30 mouse cellular contexts compared by ENCODE assay signal in genomic region chr10:60422756-60423155, GRCm38 (mm10). TPM values are rescaled to one million over a fixed set of nuclear protein-coding genes. Genes with fewer than 3 reads are reported as not detected.
DNase-seq lines count a peak whose midpoint lies in the region; ATAC-seq and TF ChIP-seq lines count a peak whose summit lies in the region.
"Had no signal": no experiment of that assay in that cellular context is flagged by ENCODE, and none has a peak within 500 bp of the region (broad histone marks: within the 10 kb centered on the region; RNA-seq: fewer than 3 reads in every experiment).

No protein-coding gene starts in this region.

- H3K27me3 ChIP-seq in intestine, embryonic 16.5 days (replicated peaks; ENCODE audit: control insufficient read depth, insufficient read depth, low read length): no peaks in the 10 kb centered on the region
- no peaks in the 10 kb centered on the region for H3K27me3 ChIP-seq in intestine, postnatal 0 days (replicated peaks; ENCODE audit: control insufficient read depth, insufficient read depth, low read length)

- DNase-seq in ES-CJ7 (ENCODE audit: low read depth, low spot score) (peak; percentile 49), R1 (ENCODE audit: low read depth, low spot score) (peak; percentile 71), ZHBTc4 (ENCODE audit: low read depth, low spot score) (peak; percentile 66)
- DNase-seq in adrenal gland, postnatal 14 days: no peak
- DNase-seq in lung, postnatal 4 days: no peak
- DNase-seq: adrenal gland, adult 2 months; adrenal gland, adult 8-10 months; adrenal gland, postnatal 10 days; adrenal gland, postnatal 25 days; adrenal gland, postnatal 36 days; B cell, adult 2 months; cerebellum, adult 11 months; cerebellum, adult 11-12 months; cerebellum, adult 18-20 months; cerebellum, adult 2 months; cerebellum, adult 8-10 months; cerebellum, adult 9-10 months; cerebellum, adult 9-11 months had no signal

- 0 out of 2 replicates have a peak, but pooled peaks have one; percentile 33 for ATAC-seq in intestine, embryonic 16.5 days
- ATAC-seq in intestine, postnatal 0 days: no peak
- ATAC-seq in cerebellum, adult (ENCODE audit: insufficient number of reproducible peaks, low FRiP score, low TSS enrichment): no peak
- ATAC-seq: activated CD4-positive, CD25-positive, alpha-beta regulatory T cell, adult 4 months; CD4-positive, CD25-positive, alpha-beta regulatory T cell, adult 4 months; Patski had no signal

- no peak overlapping the region for H3K27ac ChIP-seq in intestine, embryonic 16.5 days (ENCODE audit: low read length)
- no peak overlapping the region for H3K27ac ChIP-seq in intestine, postnatal 0 days (ENCODE audit: low read depth, low read length)

- H3K4me2 ChIP-seq in intestine, embryonic 16.5 days (ENCODE audit: low read depth, low read length): no peak overlapping the region
- H3K4me2 ChIP-seq in intestine, postnatal 0 days (replicated peaks; ENCODE audit: low read depth): no peak overlapping the region

- TF ChIP-seq CTCF in intestine, postnatal 0 days (IDR thresholded peaks at IDR 0.05; ENCODE audit: low read depth): no peak

- H3K4me1 ChIP-seq in intestine, embryonic 16.5 days (ENCODE audit: control insufficient read depth, insufficient read depth, low read length): no peaks in the 10 kb centered on the region
- no peaks in the 10 kb centered on the region for H3K4me1 ChIP-seq in intestine, postnatal 0 days (replicated peaks; ENCODE audit: control insufficient read depth, insufficient read depth, low read length)

- H3K4me3 ChIP-seq in intestine, embryonic 16.5 days (ENCODE audit: low read length): no peak overlapping the region
- H3K4me3 ChIP-seq in intestine, postnatal 0 days (ENCODE audit: low read depth, low read length): no peak overlapping the region

- no peaks in the 10 kb centered on the region for H3K36me3 ChIP-seq in intestine, embryonic 16.5 days (ENCODE audit: control insufficient read depth, insufficient read depth, low read length)
- H3K36me3 ChIP-seq in intestine, postnatal 0 days (ENCODE audit: control insufficient read depth, insufficient read depth): no peaks in the 10 kb centered on the region
- H3K36me3 ChIP-seq: G1E had no signal

- H3K9ac ChIP-seq in intestine, embryonic 16.5 days (ENCODE audit: low read depth, low read length): no peak overlapping the region
- H3K9ac ChIP-seq in intestine, postnatal 0 days (ENCODE audit: low read depth, low read length): no peak overlapping the region

- 58% methylated on average over 7 of the region's 7 CpGs for WGBS in intestine, embryonic 16.5 days
- WGBS in intestine, postnatal 0 days: 49% methylated on average over 7 of the region's 7 CpGs

- no peaks in the 10 kb centered on the region for H3K9me3 ChIP-seq in intestine, embryonic 16.5 days (ENCODE audit: control insufficient read depth, low read length)
- no peaks in the 10 kb centered on the region for H3K9me3 ChIP-seq in intestine, postnatal 0 days (ENCODE audit: control insufficient read depth)

RNA-seq across cellular contexts. Expression of gene Gm17455, which starts 23.2 kb away (rescaled TPM):
- polyA plus RNA-seq in intestine, embryonic 16.5 days (2015; fragmentation: Nextera tagmentation; extraction: Ambion mirVana): 0.72 and 1.0 TPM in 2 replicates
- polyA plus RNA-seq in intestine, postnatal 0 days (2015; fragmentation: Nextera tagmentation; extraction: Ambion mirVana): 0.65 and 1.1 TPM in 2 replicates
- total RNA-seq in adrenal gland, postnatal 14 days (2021): not detected in 2 replicates
- total RNA-seq: adrenal gland, adult 18-20 months; adrenal gland, adult 2 months; adrenal gland, adult 8-10 months; adrenal gland, postnatal 10 days; adrenal gland, postnatal 25 days; adrenal gland, postnatal 36 days; adrenal gland, postnatal 4 days; CH12.LX; G1E; MEL had no signal
- polyA plus RNA-seq: C2C12, G1E, Patski had no signal

Comparison
In these comparisons a context has a peak if more than half of its experiments do, and no peak if none do; other contexts are left out.
1. DNase-seq: peak in ES-CJ7 (single experiment), R1 (single experiment) and ZHBTc4 (single experiment); none in adrenal gland, postnatal 14 days (single experiment) and lung, postnatal 4 days (0 of 2).